Mouse (Mus musculus) forebrain, embryonic 13.5 days (tissue): ENCODE measurements around the gene Pygl. TPM values are rescaled to one million over a fixed set of nuclear protein-coding genes. Genes with fewer than 3 reads are reported as not detected.
"Not testable (repeated sequence)": the region's sequence is repeated elsewhere in the genome, so short reads cannot be mapped to it uniquely, and the experiment has no call there.

Experiments used
- ATAC-seq: fragments of 200-750 bp; cut with Nextera tagmentation; 2 replicates; pipeline ENCODE4 v1.8.0; 2017
- H3K27ac ChIP-seq: fragments of 300-500 bp; sonication (generic); 2 replicates; pipeline ENCODE4 v1.5.1; 2015; ENCODE audit warnings: inconsistent platforms, mild to moderate bottlenecking, moderate library complexity
- H3K27me3 ChIP-seq: fragments of 300-500 bp; sonication (generic); 2 replicates; pipeline ENCODE4 v1.6.1; 2015; ENCODE audit warnings: mild to moderate bottlenecking, inconsistent platforms
- H3K36me3 ChIP-seq: fragments of 300-500 bp; sonication (generic); 2 replicates; pipeline ENCODE4 v1.6.1; 2015; ENCODE audit warnings: mild to moderate bottlenecking, inconsistent platforms; ENCODE audit not compliant: poor library complexity, severe bottlenecking
- H3K4me1 ChIP-seq: fragments of 300-500 bp; sonication (generic); 2 replicates; pipeline ENCODE4 v1.6.1; 2015; ENCODE audit warnings: inconsistent platforms
- H3K4me2 ChIP-seq: fragments of 300-500 bp; sonication (generic); 2 replicates; pipeline ENCODE4 v1.6.1; 2015; ENCODE audit warnings: inconsistent platforms, mild to moderate bottlenecking, moderate library complexity
- H3K4me3 ChIP-seq: fragments of 300-500 bp; sonication (generic); 2 replicates; pipeline ENCODE4 v1.5.1; 2015; ENCODE audit warnings: mild to moderate bottlenecking, inconsistent platforms
- H3K9ac ChIP-seq: fragments of 300-500 bp; sonication (generic); 2 replicates; pipeline ENCODE4 v1.6.1; 2015; ENCODE audit warnings: mild to moderate bottlenecking, inconsistent platforms
- H3K9me3 ChIP-seq: fragments of 300-500 bp; sonication (generic); replicated peaks from 2 replicates; pipeline ENCODE4 v1.6.1; 2016; ENCODE audit warnings: inconsistent platforms
- WGBS: fragments of 180-500 bp; shearing (Covaris S2); methylation state at CpG from one replicate; pipeline ENCODE4 v1.1.7; 2015; 5-methylcytosine and 5-hydroxymethylcytosine counted together
- polyA plus RNA-seq: library from polyadenylated mRNA; unstranded; fragments of >200 nt; fragmentation: Nextera tagmentation; extraction: Ambion mirVana; gene quantifications from 2 replicates; pipeline ENCODE4 v1.2.1, GENCODE M21; 2015

Pygl gene
- polyA plus RNA-seq, 1 experiment from 2014 or later, result 3.4 TPM

- Histone ChIP-seq H3K27me3 (no peaks in the 10 kb centered on the region), H3K4me1 (peaks cover 8% of the 10 kb centered on the region; the same call in 1 of the 2 replicates), H3K36me3 (no peaks in the 10 kb centered on the region), H3K9ac (peak overlapping the region; percentile 47; the same call in 1 of the 2 replicates), H3K9me3 (no peaks in the 10 kb centered on the region), H3K27ac (peak overlapping the region; percentile 41; the same call in 1 of the 2 replicates), H3K4me3 (peak overlapping the region; percentile 38), H3K4me2 (peak overlapping the region; percentile 58)
- WGBS, result 14% methylated on average over 19 of the region's 19 CpGs
- ATAC-seq, result peak; percentile 67
Measured at GRCm38 (mm10) chr12:70192267-70192727, 39.0 kb downstream of the Pygl start.

DNA sequence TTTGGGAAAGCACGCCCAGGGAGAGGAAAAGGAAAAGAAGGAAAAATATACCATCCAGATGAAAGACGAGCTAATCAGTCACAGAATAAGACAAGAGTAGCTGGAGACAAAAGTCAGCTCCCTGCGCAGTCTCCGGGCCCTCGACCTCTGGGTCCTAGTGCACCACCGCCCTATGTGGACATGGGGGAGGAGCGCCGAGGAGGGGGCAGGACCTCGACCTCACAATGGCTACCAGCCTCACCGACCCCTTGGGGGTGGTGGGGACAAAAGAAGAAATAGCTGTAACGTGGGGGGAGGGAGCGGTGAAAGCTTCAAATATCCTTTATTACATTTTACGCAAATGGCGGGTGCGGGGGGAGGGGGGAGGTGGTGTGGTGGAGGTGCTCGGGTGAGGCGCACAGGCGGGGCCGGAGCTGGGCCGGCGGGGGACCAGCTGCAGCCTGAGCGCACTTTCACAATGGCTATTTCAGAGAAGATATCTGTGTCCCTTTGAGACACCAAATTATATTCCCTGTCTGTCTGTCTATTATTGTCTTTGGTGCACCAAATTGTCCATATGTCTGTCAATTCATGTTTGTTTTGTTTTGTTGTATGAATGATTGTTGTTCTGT lies 47.0 kb downstream of the Pygl start:
- H3K4me1 ChIP-seq, result no peaks in the 10 kb centered on the region
- peaks cover 10% of the 10 kb centered on the region for H3K9me3 ChIP-seq
- H3K36me3 ChIP-seq, result no peaks in the 10 kb centered on the region
- no peak for ATAC-seq
- no peaks in the 10 kb centered on the region for H3K27me3 ChIP-seq
- no peak overlapping the region for H3K27ac ChIP-seq
- H3K4me3 ChIP-seq, result 0 out of 2 replicates have a peak overlapping the region, but pooled peaks have one; percentile 2
- H3K9ac ChIP-seq, result no peak overlapping the region
- no peak overlapping the region for H3K4me2 ChIP-seq
- WGBS, result 77% methylated on average over 22 of the region's 22 CpGs

DNA sequence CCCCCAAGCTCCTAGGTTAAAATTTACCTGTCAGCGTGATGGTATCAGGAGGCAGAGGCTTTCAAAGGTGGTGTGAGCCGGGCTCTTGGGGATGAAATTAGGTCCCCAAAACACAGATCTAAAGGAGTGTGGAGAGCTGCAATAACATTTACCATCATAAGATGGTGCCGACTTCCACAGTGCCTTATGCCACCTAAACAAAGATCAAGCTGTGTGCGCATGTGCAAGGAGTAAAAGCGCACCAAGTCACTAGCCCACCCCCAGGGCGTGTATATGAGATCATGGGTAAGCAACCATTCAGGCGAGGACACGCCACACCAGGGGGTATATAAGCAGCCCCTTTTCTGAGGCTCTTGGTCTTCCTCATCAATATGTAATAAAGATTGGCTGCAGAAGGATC lies 47.8 kb downstream of the Pygl start:
- not testable (repeated sequence) for H3K27ac ChIP-seq, H3K36me3 ChIP-seq, H3K4me1 ChIP-seq, ATAC-seq, H3K27me3 ChIP-seq, H3K9ac ChIP-seq, H3K4me2 ChIP-seq, H3K9me3 ChIP-seq, H3K4me3 ChIP-seq
- WGBS, result 95% methylated on average over 8 of the region's 8 CpGs

DNA sequence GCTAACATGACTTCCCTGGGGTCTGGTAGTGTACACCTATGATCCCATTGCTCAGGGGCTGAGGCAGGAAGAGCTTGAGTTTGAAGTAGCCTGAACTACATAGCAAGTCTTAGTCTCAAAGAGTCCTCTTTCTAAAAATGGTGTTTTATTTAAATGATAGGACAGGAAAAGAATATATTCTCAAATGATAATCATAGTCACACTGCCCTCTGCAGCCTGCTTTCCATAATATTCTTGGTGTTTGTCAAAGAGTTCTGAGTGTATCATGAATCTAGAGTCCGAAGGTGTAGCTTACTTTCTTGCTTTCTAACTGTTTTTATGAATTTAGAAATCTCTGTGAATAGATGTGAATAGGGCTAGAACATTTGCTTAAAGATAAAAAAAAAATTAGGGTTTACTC lies 61.3 kb downstream of the Pygl start:
- Histone ChIP-seq H3K9me3 (no peaks in the 10 kb centered on the region), H3K36me3 (no peaks in the 10 kb centered on the region), H3K27ac (no peak overlapping the region), H3K27me3 (no peaks in the 10 kb centered on the region), H3K9ac (no peak overlapping the region), H3K4me1 (no peaks in the 10 kb centered on the region), H3K4me3 (no peak overlapping the region), H3K4me2 (no peak overlapping the region)
- ATAC-seq, result no peak
- WGBS, result 83% methylated on average over 1 of the region's 1 CpGs

DNA sequence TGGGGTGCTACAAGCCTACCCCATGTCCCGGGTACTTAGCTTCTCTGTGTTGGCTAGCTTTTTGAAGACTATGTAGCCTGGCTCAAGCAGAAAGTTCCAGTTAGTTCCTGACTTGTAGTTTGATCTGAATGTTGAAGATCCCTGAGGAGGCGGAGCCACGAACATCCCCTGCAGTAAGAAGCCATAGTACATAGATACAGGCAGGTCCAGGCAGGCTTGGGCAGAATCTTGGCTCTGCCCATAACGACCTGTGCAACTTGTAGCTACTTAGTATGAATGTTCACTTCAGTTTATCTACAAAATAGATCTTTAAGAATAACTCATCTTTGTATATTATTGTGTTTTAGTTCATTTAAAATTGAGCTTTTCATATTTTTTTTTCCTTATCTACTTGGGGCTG lies 63.3 kb downstream of the Pygl start:
- Histone ChIP-seq H3K36me3 (no peaks in the 10 kb centered on the region), H3K4me3 (no peak overlapping the region), H3K9ac (no peak overlapping the region), H3K27ac (no peak overlapping the region), H3K4me1 (no peaks in the 10 kb centered on the region), H3K27me3 (no peaks in the 10 kb centered on the region), H3K9me3 (no peaks in the 10 kb centered on the region), H3K4me2 (no peak overlapping the region)
- ATAC-seq, result no peak
- 88% methylated on average over 4 of the region's 4 CpGs for WGBS

DNA sequence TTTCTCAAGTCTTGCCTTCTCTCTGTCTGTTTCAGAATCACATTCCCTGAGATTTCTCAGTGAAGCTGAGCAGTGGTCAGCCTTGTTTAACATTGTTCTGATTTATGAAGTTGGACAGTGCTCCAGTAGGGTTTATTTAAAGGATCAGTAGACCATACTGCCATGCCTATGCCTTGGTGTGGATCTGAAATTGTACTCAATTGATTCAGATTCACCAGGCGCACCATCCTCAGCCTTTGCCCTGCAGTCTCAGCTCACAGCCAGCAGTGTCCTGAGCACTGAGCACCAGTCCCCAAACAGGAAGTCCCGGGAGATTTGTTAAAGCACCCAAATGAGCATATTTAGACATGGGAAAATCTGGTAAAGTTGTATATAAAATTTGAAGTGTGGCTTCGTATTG lies 66.5 kb downstream of the Pygl start:
- Histone ChIP-seq H3K36me3 (no peaks in the 10 kb centered on the region), H3K4me3 (no peak overlapping the region), H3K9ac (no peak overlapping the region), H3K4me2 (no peak overlapping the region), H3K27me3 (no peaks in the 10 kb centered on the region), H3K4me1 (no peaks in the 10 kb centered on the region), H3K27ac (no peak overlapping the region), H3K9me3 (no peaks in the 10 kb centered on the region)
- 89% methylated on average over 3 of the region's 3 CpGs for WGBS
- ATAC-seq, result no peak

GRCm38 (mm10) chr12:70161057-70161456 lies 70.2 kb downstream of the Pygl start:
- ATAC-seq, result no peak
- H3K4me2 ChIP-seq, result no peak overlapping the region
- H3K4me1 ChIP-seq, result no peaks in the 10 kb centered on the region

DNA sequence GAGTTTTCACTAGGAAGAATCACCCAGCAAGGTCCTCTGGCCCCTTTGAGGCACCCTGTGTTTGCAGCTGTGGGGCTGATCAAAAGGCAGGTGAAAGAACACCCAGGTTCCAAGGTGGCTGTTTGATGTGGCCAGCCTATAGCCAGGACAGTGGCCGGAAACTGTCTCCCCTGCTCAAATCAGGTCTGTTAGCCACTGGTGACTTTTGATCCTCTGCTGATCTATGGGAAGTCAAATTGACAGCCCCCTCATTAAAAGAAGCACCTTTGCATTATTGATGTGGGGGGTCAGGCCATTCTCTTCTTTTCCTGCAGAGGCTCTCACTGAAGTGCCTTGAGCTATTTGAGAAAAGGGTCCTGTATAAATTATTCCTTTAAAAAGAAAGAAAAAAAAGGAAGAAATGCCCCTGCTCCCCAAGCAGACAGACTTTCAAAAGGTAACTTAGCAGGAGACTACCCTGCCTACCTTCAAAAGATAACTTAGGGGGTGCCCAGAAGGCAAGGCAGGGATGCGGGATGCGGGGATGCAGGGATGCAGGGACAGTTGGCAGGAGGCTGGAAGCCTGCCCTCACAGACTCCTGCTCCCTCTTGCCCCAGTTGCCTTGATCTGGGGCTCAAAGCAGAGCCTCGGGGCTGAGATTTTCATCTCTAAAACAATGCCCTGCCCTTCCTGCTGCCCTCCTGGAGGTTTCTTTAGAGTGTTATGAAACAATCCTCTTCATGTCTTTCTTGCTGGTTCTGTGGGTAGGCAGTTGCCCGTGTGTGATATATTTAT lies 73.8 kb downstream of the Pygl start:
- Histone ChIP-seq H3K4me2 (no peak overlapping the region), H3K4me1 (no peaks in the 10 kb centered on the region), H3K27me3 (no peaks in the 10 kb centered on the region), H3K4me3 (no peak overlapping the region), H3K36me3 (no peaks in the 10 kb centered on the region), H3K9me3 (no peaks in the 10 kb centered on the region), H3K27ac (no peak overlapping the region), H3K9ac (no peak overlapping the region)
- no peak for ATAC-seq
- WGBS, result 48% methylated on average over 5 of the region's 5 CpGs

More at GRCm38 (mm10) chr12:70161057-70161456, 70.2 kb downstream of the Pygl start:
- H3K27me3 ChIP-seq, result no peaks in the 10 kb centered on the region
- WGBS, result 87% methylated on average over 5 of the region's 5 CpGs
- H3K36me3 ChIP-seq, result no peaks in the 10 kb centered on the region
- no peak overlapping the region for H3K4me3 ChIP-seq
- H3K27ac ChIP-seq, result no peak overlapping the region
- H3K9me3 ChIP-seq, result no peaks in the 10 kb centered on the region
- no peak overlapping the region for H3K9ac ChIP-seq

DNA sequence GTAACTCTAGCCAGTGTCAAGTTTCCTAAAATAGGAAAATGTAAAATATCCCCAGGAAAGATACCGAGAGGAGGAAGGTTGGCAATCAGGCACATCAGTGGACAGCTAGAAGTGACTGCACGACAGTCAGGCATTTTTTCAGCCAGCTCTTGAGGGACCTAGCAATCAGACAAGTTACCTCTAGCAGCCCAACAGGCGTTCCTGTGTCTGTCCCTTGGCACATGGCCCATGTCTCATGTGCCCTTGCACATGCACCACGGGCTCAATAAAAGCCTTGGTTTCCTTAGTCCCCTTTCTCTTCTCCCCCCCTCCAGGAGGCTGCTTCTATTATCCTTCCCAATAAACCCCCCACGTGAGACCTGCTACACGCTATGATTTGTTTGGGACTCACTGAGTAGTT lies 75.1 kb downstream of the Pygl start:
- 69% methylated on average over 6 of the region's 6 CpGs for WGBS
- H3K4me3 ChIP-seq, result no peak overlapping the region
- H3K9me3 ChIP-seq, result no peaks in the 10 kb centered on the region
- no peak overlapping the region for H3K9ac ChIP-seq
- no peaks in the 10 kb centered on the region for H3K27me3 ChIP-seq
- H3K27ac ChIP-seq, result no peak overlapping the region
- no peaks in the 10 kb centered on the region for H3K36me3 ChIP-seq
- H3K4me2 ChIP-seq, result no peak overlapping the region
- no peaks in the 10 kb centered on the region for H3K4me1 ChIP-seq
- ATAC-seq, result no peak

DNA sequence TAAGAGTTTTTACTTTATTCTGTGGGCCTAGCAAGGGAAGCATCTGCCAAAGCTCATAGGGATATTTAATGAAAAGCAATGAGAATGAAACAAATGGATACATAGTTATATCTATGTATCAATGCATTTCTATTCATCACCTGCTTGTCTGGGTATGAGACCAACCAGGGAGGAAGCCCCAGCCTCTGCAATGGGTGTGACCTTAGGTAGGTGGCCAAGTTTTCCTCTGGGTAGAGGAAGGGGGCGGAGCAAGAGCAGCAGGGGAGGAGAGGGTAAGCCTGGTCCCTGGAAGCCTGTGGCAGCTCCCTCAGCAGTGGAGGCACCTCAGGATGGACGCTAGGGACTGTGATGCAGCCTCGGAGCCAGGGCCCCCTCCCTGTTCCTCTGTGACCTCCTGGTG lies 77.4 kb downstream of the Pygl start, which contains the start of gene Abhd12b:
Gene Abhd12b, plus strand, starts transcription at position 301 of the 400 bp plus-strand sequence.
- Histone ChIP-seq H3K27me3 (no peaks in the 10 kb centered on the region), H3K4me2 (no peak within 1 kb of the TSS), H3K36me3 (no peaks in the 10 kb centered on the region), H3K9ac (no peak within 1 kb of the TSS), H3K27ac (no peak within 1 kb of the TSS), H3K4me3 (no peak within 1 kb of the TSS), H3K4me1 (peaks cover 2% of the 10 kb centered on the region; the same call in 1 of the 2 replicates), H3K9me3 (no peaks in the 10 kb centered on the region)
- 39% methylated on average over 3 of the region's 3 CpGs for WGBS
- ATAC-seq, result no peak

DNA sequence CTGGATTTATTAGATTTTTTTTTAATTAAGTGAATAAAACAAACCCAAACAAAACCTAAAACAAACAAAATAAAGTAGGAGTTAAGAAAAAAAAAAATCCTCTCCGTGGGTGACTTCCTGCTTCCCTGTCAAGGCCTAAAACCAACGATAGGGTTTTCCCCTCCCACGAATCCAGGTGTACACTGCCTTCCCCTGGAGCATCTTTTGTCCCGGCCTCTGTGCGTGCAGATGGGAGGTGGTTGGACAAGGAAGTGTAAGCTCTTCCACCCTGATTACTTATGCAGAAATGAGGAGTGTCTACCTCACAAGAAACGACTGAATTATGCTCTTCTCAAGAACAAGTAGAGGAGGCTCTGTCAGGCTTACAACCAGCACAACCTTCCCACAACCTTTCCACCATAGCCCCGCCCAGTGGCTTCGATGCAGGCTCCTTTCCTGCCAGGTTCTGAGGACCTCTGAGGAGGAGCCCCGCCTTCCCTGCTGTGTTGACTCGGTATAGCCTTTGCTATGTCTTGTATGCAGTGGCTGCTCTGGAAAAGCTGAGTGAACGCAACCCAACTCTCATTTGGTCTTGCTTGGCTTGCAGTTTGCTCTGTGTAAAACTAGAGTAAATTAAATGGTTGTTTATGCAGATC lies 82.5 kb downstream of the Pygl start:
- Histone ChIP-seq H3K4me1 (peaks cover 10% of the 10 kb centered on the region; the same call in 1 of the 2 replicates), H3K4me3 (no peak overlapping the region), H3K9ac (no peak overlapping the region), H3K27me3 (no peaks in the 10 kb centered on the region), H3K4me2 (peak overlapping the region; percentile 37), H3K9me3 (no peaks in the 10 kb centered on the region), H3K27ac (0 out of 2 replicates have a peak overlapping the region, but pooled peaks have one; percentile 10), H3K36me3 (no peaks in the 10 kb centered on the region)
- WGBS, result 16% methylated on average over 11 of the region's 11 CpGs
- peak; percentile 48 for ATAC-seq
